Mouse (Mus musculus): ENCODE measurements around the gene Mrtfa.

GRCm38 (mm10) chr15:81177860-81178259 lies 12.7 kb downstream of the Mrtfa start:
- no peak for TF ChIP-seq CTCF (IDR thresholded peaks at IDR 0.05; ENCODE audit: control insufficient read depth, insufficient read depth, low read length)
- no peak for TF ChIP-seq POLR2A (IDR thresholded peaks at IDR 0.05; ENCODE audit: borderline replicate concordance, control insufficient read depth, low read depth, low read length)
